Mouse (Mus musculus) testis, adult 2 months (tissue): Measurements from ENCODE around the gene Ccdc106.

Experiments
- CTCF ChIP-seq: fragments of 200-500 bp; IDR thresholded peaks from 2 replicates; pipeline ENCODE4 v1.5.1; 2012; ENCODE audit warnings: low read depth, mild to moderate bottlenecking, inconsistent platforms, low read length, moderate library complexity; ENCODE audit not compliant: control insufficient read depth, insufficient read depth, insufficient replicate concordance
- POLR2A ChIP-seq: fragments of 200-500 bp; IDR thresholded peaks from 2 replicates; pipeline ENCODE4 v1.6.1; 2012; ENCODE audit warnings: low read depth, mild to moderate bottlenecking, inconsistent platforms, low read length, moderate library complexity; ENCODE audit not compliant: control insufficient read depth

DNA sequence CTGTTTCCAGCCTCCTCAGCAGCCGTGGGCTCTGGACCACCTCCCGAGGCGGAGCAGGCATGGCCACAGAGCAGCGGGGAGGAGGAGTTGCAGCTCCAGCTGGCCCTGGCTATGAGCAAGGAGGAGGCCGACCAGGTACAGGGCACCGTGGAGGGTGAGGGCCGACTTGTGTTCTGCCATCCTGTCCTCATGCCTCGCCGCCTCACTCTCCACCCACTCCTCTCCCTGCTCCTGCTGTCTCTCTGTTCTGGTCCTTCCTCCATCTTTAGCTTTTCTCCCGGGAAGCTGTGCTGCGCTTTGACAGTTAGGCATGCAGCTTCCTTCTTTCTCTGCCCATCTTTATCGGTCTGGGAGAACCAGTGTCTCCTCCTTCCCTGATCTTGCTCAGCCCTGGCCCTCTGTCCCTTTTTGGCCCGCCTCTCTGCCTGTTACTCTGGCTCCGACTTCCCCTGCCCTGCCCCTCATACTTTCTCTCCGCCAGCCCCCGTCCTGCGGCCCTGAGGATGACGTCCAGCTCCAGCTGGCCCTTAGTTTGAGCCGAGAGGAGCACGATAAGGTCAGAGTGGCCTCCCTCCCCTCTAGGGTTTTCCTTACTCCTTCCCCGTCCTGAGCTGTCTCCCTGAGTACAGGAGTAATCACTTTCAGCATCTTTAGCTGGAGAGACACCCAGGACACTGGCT lies 72.6 kb downstream of the Ccdc106 start:
- TF ChIP-seq CTCF (no peak), POLR2A (no peak)
